Mouse (Mus musculus): Measurements from ENCODE around the gene Csrnp1. TPM values are rescaled to one million over a fixed set of nuclear protein-coding genes. Genes with fewer than 3 reads are reported as not detected.

Csrnp1 gene
- total and polyA plus RNA-seq, 3 experiments, result 21.1 to 28.7 (median 21.6) TPM

- WGBS, result 82% methylated on average over 5 of the region's 5 CpGs
- Histone ChIP-seq H3K27me3 (ENCODE audit: control insufficient read depth, insufficient read depth, low read length) (no peaks in the 10 kb centered on the region), H3K4me1 (ENCODE audit: control insufficient read depth, insufficient read depth, low read length) (peaks cover 34% of the 10 kb centered on the region)
These were observed 9.8 kb downstream of the Csrnp1 start for GRCm38 (mm10) chr9:119974609-119975008.

GRCm38 (mm10) chr9:119973869-119974520, 10.5 kb downstream of the Csrnp1 start:
- TF ChIP-seq POLR2A (IDR thresholded peaks at IDR 0.05; ENCODE audit: insufficient read depth, low read depth, low read length) (no peak), CTCF (IDR thresholded peaks at IDR 0.05) (peak; percentile 66), EP300 (IDR thresholded peaks at IDR 0.05; ENCODE audit: insufficient read depth, low read depth, low read length) (no peak)
- Histone ChIP-seq H3K4me1 (ENCODE audit: control insufficient read depth, insufficient read depth, low read length) (peaks cover 30% of the 10 kb centered on the region), H3K27me3 (ENCODE audit: control insufficient read depth, insufficient read depth, low read length) (no peaks in the 10 kb centered on the region), H3K9ac (ENCODE audit: low read depth, low read length) (no peak overlapping the region), H3K36me3 (ENCODE audit: control insufficient read depth, insufficient read depth, low read length) (peaks cover 4% of the 10 kb centered on the region), H3K79me2 (replicated peaks; ENCODE audit: control insufficient read depth, insufficient read depth, low read length) (no peaks in the 10 kb centered on the region), H3K4me3 (no peak overlapping the region), H3K27ac (no peak overlapping the region)
- intact Hi-C loops (cut with DNase I), result no loop called here
- WGBS, result 92% methylated on average over 27 of the region's 27 CpGs
- no peak for DNase-seq

More at GRCm38 (mm10) chr9:119974609-119975008, 9.8 kb downstream of the Csrnp1 start:
- no peaks in the 10 kb centered on the region for H3K79me2 ChIP-seq (replicated peaks; ENCODE audit: control insufficient read depth, insufficient read depth, low read length)
- no peak overlapping the region for H3K4me3 ChIP-seq
- peaks cover 4% of the 10 kb centered on the region for H3K36me3 ChIP-seq (ENCODE audit: control insufficient read depth, insufficient read depth, low read length)
- intact Hi-C loops (cut with DNase I), result no loop called here
- DNase-seq, result no peak
- no peak overlapping the region for H3K27ac ChIP-seq
- no peak overlapping the region for H3K9ac ChIP-seq (ENCODE audit: low read depth, low read length)
- TF ChIP-seq CTCF (IDR thresholded peaks at IDR 0.05) (peak; percentile 45), EP300 (IDR thresholded peaks at IDR 0.05; ENCODE audit: insufficient read depth, low read depth, low read length) (no peak)

GRCm38 (mm10) chr9:119973281-119973680, 11.2 kb downstream of the Csrnp1 start:
- peaks cover 4% of the 10 kb centered on the region for H3K36me3 ChIP-seq (ENCODE audit: control insufficient read depth, insufficient read depth, low read length)
- H3K9ac ChIP-seq (ENCODE audit: low read depth, low read length), result no peak overlapping the region
- H3K4me3 ChIP-seq, result no peak overlapping the region
- 85% methylated on average over 23 of the region's 23 CpGs for WGBS
- no peak overlapping the region; the same call in 1 of the 2 replicates for H3K27ac ChIP-seq
- H3K27me3 ChIP-seq (ENCODE audit: control insufficient read depth, insufficient read depth, low read length), result no peaks in the 10 kb centered on the region
- no peak for TF ChIP-seq POLR2A (IDR thresholded peaks at IDR 0.05; ENCODE audit: insufficient read depth, low read depth, low read length)
- TF ChIP-seq CTCF (IDR thresholded peaks at IDR 0.05), result no peak
- TF ChIP-seq EP300 (IDR thresholded peaks at IDR 0.05; ENCODE audit: insufficient read depth, low read depth, low read length), result no peak
- no peak for DNase-seq
- peaks cover 24% of the 10 kb centered on the region for H3K4me1 ChIP-seq (ENCODE audit: control insufficient read depth, insufficient read depth, low read length)
- H3K79me2 ChIP-seq (replicated peaks; ENCODE audit: control insufficient read depth, insufficient read depth, low read length), result no peaks in the 10 kb centered on the region
- intact Hi-C loops (cut with DNase I), result no loop called here

- peaks cover 18% of the 10 kb centered on the region for H3K4me1 ChIP-seq (ENCODE audit: control insufficient read depth, insufficient read depth, low read length)
- WGBS, result 53% methylated on average over 12 of the region's 12 CpGs
- intact Hi-C loops (cut with DNase I), result no loop called here
- no peak overlapping the region for H3K9ac ChIP-seq (ENCODE audit: low read depth, low read length)
- DNase-seq, result peak; percentile 57 to 82
- no peaks in the 10 kb centered on the region for H3K27me3 ChIP-seq (ENCODE audit: control insufficient read depth, insufficient read depth, low read length)
- no peaks in the 10 kb centered on the region for H3K79me2 ChIP-seq (replicated peaks; ENCODE audit: control insufficient read depth, insufficient read depth, low read length)
- no peak overlapping the region for H3K4me3 ChIP-seq
- H3K27ac ChIP-seq, result peak overlapping the region; percentile 23; the same call in 1 of the 2 replicates
- TF ChIP-seq EP300 (IDR thresholded peaks at IDR 0.05; ENCODE audit: insufficient read depth, low read depth, low read length), result 0 out of 2 replicates have a peak, but pooled peaks have one; percentile 47
- no peak for TF ChIP-seq CTCF (IDR thresholded peaks at IDR 0.05)
- H3K36me3 ChIP-seq (ENCODE audit: control insufficient read depth, insufficient read depth, low read length), result peaks cover 4% of the 10 kb centered on the region
These were observed 11.9 kb downstream of the Csrnp1 start for GRCm38 (mm10) chr9:119972582-119972981.

GRCm38 (mm10) chr9:119972166-119972565, 12.3 kb downstream of the Csrnp1 start:
- Histone ChIP-seq H3K27me3 (ENCODE audit: control insufficient read depth, insufficient read depth, low read length) (no peaks in the 10 kb centered on the region), H3K4me3 (no peak overlapping the region), H3K4me1 (ENCODE audit: control insufficient read depth, insufficient read depth, low read length) (peaks cover 15% of the 10 kb centered on the region), H3K79me2 (replicated peaks; ENCODE audit: control insufficient read depth, insufficient read depth, low read length) (no peaks in the 10 kb centered on the region), H3K9ac (ENCODE audit: low read depth, low read length) (no peak overlapping the region), H3K36me3 (ENCODE audit: control insufficient read depth, insufficient read depth, low read length) (peaks cover 4% of the 10 kb centered on the region), H3K27ac (no peak overlapping the region)
- intact Hi-C loops (cut with DNase I), result no loop called here
- no peak for DNase-seq
- no peak for TF ChIP-seq CTCF (IDR thresholded peaks at IDR 0.05)
- no peak for TF ChIP-seq POLR2A (IDR thresholded peaks at IDR 0.05; ENCODE audit: insufficient read depth, low read depth, low read length)
- 75% methylated on average over 10 of the region's 10 CpGs for WGBS

GRCm38 (mm10) chr9:119970763-119971656, 13.4 kb downstream of the Csrnp1 start:
- Histone ChIP-seq H3K79me2 (replicated peaks; ENCODE audit: control insufficient read depth, insufficient read depth, low read length) (no peaks in the 10 kb centered on the region), H3K4me1 (ENCODE audit: control insufficient read depth, insufficient read depth, low read length) (peaks cover 9% of the 10 kb centered on the region), H3K27ac (peak overlapping the region; percentile 11; the same call in 1 of the 2 replicates), H3K9ac (ENCODE audit: low read depth, low read length) (no peak overlapping the region), H3K27me3 (ENCODE audit: control insufficient read depth, insufficient read depth, low read length) (no peaks in the 10 kb centered on the region), H3K4me3 (no peak overlapping the region), H3K36me3 (ENCODE audit: control insufficient read depth, insufficient read depth, low read length) (peaks cover 4% of the 10 kb centered on the region)
- WGBS, result 75% methylated on average over 7 of the region's 7 CpGs
- peak in 1 of 2 experiments; percentile 45 for DNase-seq
- intact Hi-C loops (cut with DNase I), result no loop called here
- TF ChIP-seq EP300 (IDR thresholded peaks at IDR 0.05; ENCODE audit: insufficient read depth, low read depth, low read length), result 0 out of 2 replicates have a peak, but pooled peaks have one; percentile 21
- TF ChIP-seq POLR2A (IDR thresholded peaks at IDR 0.05; ENCODE audit: insufficient read depth, low read depth, low read length), result no peak
- TF ChIP-seq CTCF (IDR thresholded peaks at IDR 0.05), result no peak
